Mouse (Mus musculus): ENCODE data around the gene Prkcz. TPM values are rescaled to one million over a fixed set of nuclear protein-coding genes. Genes with fewer than 3 reads are reported as not detected.
A peak's percentile ranks its signal among the peaks of the same experiment; 100 is the strongest.

Prkcz gene
- polyA plus RNA-seq, 1 experiment from 2014 or later: 2.4 TPM

- Histone ChIP-seq H3K4me3 (replicated peaks) (no peak overlapping the region), H3K9ac (no peak overlapping the region), H3K27ac (replicated peaks) (no peak overlapping the region), H3K36me3 (replicated peaks) (no peaks in the 10 kb centered on the region), H3K27me3 (peaks cover 43% of the 10 kb centered on the region), H3K9me3 (replicated peaks) (no peaks in the 10 kb centered on the region), H3K4me1 (replicated peaks) (no peaks in the 10 kb centered on the region), H3K4me2 (no peak overlapping the region)
- WGBS (ENCODE audit: insufficient replicate concordance): 47% methylated on average over 2 of the region's 2 CpGs
- ATAC-seq (ENCODE audit: insufficient read depth): no peak
Measured at GRCm38 (mm10) chr4:155357601-155358000, 3.6 kb downstream of the Prkcz start.

GRCm38 (mm10) chr4:155356354-155356753 lies 4.8 kb downstream of the Prkcz start:
- 66% methylated on average over 10 of the region's 10 CpGs for WGBS (ENCODE audit: insufficient replicate concordance)
- H3K9ac ChIP-seq: no peak overlapping the region
- H3K4me2 ChIP-seq: no peak overlapping the region
- H3K27ac ChIP-seq (replicated peaks): no peak overlapping the region
- peaks cover 31% of the 10 kb centered on the region for H3K27me3 ChIP-seq
- H3K36me3 ChIP-seq (replicated peaks): no peaks in the 10 kb centered on the region
- H3K4me1 ChIP-seq (replicated peaks): no peaks in the 10 kb centered on the region
- no peaks in the 10 kb centered on the region for H3K9me3 ChIP-seq (replicated peaks)
- H3K4me3 ChIP-seq (replicated peaks): no peak overlapping the region
- ATAC-seq (ENCODE audit: insufficient read depth): no peak

DNA sequence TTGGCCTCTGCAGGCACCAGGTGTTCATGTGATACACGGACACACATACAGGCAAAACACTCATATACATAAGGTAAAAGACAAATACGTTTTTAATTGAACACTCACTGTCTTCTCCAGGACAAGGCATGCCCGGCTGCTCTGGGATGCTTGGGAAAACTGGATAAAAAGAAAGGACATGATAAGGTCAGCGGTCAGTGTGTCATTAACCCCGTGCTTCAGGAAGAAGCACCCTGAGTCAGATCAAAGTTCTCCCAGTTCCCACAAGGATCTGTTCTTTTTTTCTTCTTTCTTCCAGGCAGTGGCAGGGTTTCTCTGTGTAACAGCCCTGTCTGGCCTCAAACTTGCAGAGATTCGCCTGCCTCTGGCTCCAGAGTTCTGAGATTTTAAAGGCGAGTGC lies 6.6 kb downstream of the Prkcz start:
- no peak for ATAC-seq (ENCODE audit: insufficient read depth)
- no peaks in the 10 kb centered on the region for H3K4me1 ChIP-seq (replicated peaks)
- no peaks in the 10 kb centered on the region for H3K9me3 ChIP-seq (replicated peaks)
- H3K4me3 ChIP-seq (replicated peaks): no peak overlapping the region
- no peaks in the 10 kb centered on the region for H3K36me3 ChIP-seq (replicated peaks)
- no peak overlapping the region for H3K9ac ChIP-seq
- peaks cover 13% of the 10 kb centered on the region for H3K27me3 ChIP-seq
- H3K4me2 ChIP-seq: no peak overlapping the region
- WGBS (ENCODE audit: insufficient replicate concordance): 48% methylated on average over 7 of the region's 7 CpGs
- no peak overlapping the region for H3K27ac ChIP-seq (replicated peaks)

DNA sequence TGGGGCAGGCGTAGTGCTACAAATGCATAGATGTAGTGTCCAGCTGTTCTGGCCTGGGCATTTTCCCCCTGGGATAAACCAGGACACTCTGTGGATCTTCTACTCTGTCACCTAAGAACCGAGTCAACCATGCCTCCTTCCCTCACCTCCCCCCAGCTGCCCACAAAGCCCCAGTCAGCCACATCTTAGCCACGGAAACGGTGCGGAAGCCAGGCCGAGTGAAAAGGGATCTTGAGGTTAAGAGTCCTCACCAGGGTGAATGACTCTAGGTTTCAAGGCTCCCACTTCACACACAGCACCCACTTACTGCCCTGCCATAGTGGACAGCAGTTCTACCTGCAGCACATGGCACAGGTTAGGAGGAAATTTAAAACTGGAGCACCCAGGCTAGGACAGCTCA lies 7.1 kb downstream of the Prkcz start:
- Histone ChIP-seq H3K4me2 (no peak overlapping the region), H3K4me3 (replicated peaks) (no peak overlapping the region), H3K9me3 (replicated peaks) (no peaks in the 10 kb centered on the region), H3K27me3 (peaks cover 8% of the 10 kb centered on the region), H3K36me3 (replicated peaks) (no peaks in the 10 kb centered on the region), H3K9ac (no peak overlapping the region), H3K27ac (replicated peaks) (no peak overlapping the region), H3K4me1 (replicated peaks) (no peaks in the 10 kb centered on the region)
- 22% methylated on average over 6 of the region's 6 CpGs for WGBS (ENCODE audit: insufficient replicate concordance)
- ATAC-seq (ENCODE audit: insufficient read depth): no peak

DNA sequence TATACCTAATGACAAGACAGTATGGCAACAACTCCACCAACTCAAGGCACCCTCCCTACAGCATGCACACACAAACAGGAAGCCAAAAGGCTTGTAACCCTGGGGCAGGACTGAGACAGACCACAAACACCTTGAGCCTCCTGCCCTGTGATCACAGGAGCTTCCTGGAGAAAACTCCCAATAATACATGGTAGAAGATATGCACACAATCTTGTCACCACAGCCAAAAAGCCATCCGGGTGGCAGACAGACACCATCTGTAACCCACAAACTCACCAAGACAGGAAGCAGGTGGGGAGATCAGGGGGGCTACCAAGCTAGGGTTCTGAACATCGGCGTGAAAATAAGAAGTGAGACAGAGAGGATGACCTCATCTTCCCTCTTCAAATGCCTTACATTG lies 8.6 kb downstream of the Prkcz start:
- WGBS (ENCODE audit: insufficient replicate concordance): 18% methylated on average over 3 of the region's 3 CpGs

DNA sequence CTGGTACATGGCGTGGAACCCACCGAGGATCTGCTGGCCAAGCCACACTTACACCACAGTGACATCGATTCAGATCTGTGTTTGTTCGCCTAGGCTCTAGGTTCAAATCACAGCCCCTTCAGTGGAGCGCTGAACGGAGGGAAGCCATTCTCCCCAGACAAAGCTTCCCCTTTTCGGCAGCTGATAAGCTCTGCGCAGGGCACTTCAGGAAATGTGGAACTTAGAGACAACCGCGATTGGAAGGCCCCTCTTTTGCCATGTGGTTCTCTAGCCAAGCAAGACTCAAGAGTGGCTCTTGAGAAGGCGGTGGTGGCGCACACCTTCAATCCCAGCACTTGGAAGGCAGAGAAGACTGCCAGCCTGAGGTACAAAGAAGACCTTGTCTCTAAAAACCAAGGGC lies 14.8 kb downstream of the Prkcz start:
- peaks cover 46% of the 10 kb centered on the region for H3K27me3 ChIP-seq
- H3K4me2 ChIP-seq: no peak overlapping the region
- H3K4me1 ChIP-seq (replicated peaks): no peaks in the 10 kb centered on the region
- 17% methylated on average over 12 of the region's 12 CpGs for WGBS (ENCODE audit: insufficient replicate concordance)
- no peak overlapping the region for H3K27ac ChIP-seq (replicated peaks)
- no peaks in the 10 kb centered on the region for H3K36me3 ChIP-seq (replicated peaks)
- H3K9ac ChIP-seq: no peak overlapping the region
- no peak for ATAC-seq (ENCODE audit: insufficient read depth)
- H3K4me3 ChIP-seq (replicated peaks): no peak overlapping the region
- H3K9me3 ChIP-seq (replicated peaks): no peaks in the 10 kb centered on the region

More for the DNA sequence above, 8.6 kb downstream of the Prkcz start:
- H3K9ac ChIP-seq: no peak overlapping the region
- no peaks in the 10 kb centered on the region for H3K9me3 ChIP-seq (replicated peaks)
- H3K27me3 ChIP-seq: no peaks in the 10 kb centered on the region; the same call in 1 of the 2 replicates
- H3K4me2 ChIP-seq: no peak overlapping the region
- H3K27ac ChIP-seq (replicated peaks): no peak overlapping the region
- H3K4me3 ChIP-seq (replicated peaks): no peak overlapping the region
- no peaks in the 10 kb centered on the region for H3K36me3 ChIP-seq (replicated peaks)
- ATAC-seq (ENCODE audit: insufficient read depth): no peak
- H3K4me1 ChIP-seq (replicated peaks): no peaks in the 10 kb centered on the region

DNA sequence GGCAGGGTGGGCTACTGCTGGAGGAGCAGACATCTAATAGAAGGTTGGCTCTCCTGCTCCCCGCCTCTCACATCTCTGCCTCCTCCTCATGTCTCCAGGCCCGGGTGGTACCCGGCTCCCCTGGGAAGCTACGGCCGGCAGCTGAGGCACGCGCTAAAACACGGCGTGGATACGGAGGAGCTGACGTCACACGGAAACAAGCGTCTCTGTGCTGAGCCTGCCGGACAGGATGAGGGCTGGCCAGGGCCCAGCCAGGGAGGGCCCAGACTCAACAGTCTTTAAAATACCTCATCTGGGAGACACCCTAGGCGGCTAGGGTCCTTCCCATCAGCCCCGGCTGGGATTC lies 15.6 kb downstream of the Prkcz start:
- Histone ChIP-seq H3K27me3 (peaks cover 46% of the 10 kb centered on the region), H3K4me1 (replicated peaks) (no peaks in the 10 kb centered on the region), H3K9ac (no peak overlapping the region), H3K4me3 (replicated peaks) (peak overlapping the region; percentile 17; the same call in 1 of the 2 replicates), H3K36me3 (replicated peaks) (no peaks in the 10 kb centered on the region), H3K9me3 (replicated peaks) (no peaks in the 10 kb centered on the region), H3K27ac (replicated peaks) (no peak overlapping the region), H3K4me2 (peak overlapping the region; percentile 40)
- 4% methylated on average over 16 of the region's 16 CpGs for WGBS (ENCODE audit: insufficient replicate concordance)
- no peak for ATAC-seq (ENCODE audit: insufficient read depth)

DNA sequence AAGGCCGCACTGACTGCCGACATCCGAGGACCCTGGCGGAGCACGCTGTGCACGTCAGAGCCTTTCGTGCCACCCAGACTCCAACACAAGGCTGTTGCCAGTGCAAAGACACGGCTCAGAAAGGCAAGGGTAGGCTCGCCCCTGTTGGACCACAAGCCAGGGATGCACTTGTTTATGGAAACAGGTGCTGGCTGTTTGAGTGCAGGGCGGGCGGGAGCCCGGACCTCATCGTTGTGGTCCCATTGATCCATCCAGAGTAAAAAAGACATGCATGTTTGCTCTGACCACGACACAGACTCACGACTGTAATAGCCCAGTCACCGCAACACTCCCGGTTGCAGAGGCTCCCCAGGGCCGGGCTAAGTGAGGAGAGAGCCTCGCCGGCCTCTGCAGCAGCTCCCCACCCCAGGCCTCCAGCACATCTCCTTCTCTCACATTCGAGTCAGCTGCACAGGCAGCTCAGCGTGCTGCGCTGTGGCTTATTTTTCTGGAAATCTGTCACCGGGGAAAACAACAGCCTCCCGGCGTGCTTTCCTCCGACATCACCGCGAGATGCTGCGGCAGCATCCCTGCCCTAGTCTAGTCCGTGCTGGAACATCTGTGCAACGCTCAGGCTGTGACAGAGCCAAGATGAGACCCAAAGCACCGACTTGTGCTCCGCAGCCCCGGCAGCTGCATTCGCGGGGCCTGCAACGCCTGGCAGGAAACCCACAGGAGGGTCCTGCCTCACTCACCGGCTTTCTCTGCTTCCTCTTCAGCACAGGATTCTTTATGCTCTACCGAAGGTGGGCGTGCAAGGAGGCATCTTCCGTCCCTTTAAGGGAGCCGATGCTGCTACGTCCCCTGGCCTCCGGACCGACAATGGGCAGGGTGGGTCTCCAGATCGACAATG lies 16.2 kb downstream of the Prkcz start:
- H3K9me3 ChIP-seq (replicated peaks): no peaks in the 10 kb centered on the region
- peak overlapping the region; percentile 17; the same call in 1 of the 2 replicates for H3K4me3 ChIP-seq (replicated peaks)
- no peak for ATAC-seq (ENCODE audit: insufficient read depth)
- no peak overlapping the region for H3K27ac ChIP-seq (replicated peaks)
- H3K36me3 ChIP-seq (replicated peaks): no peaks in the 10 kb centered on the region
- H3K4me1 ChIP-seq (replicated peaks): no peaks in the 10 kb centered on the region
- H3K9ac ChIP-seq: no peak overlapping the region
- H3K27me3 ChIP-seq: peaks cover 46% of the 10 kb centered on the region
- peak overlapping the region; percentile 40 for H3K4me2 ChIP-seq
- WGBS (ENCODE audit: insufficient replicate concordance): 12% methylated on average over 47 of the region's 47 CpGs

GRCm38 (mm10) chr4:155344299-155344600 lies 16.9 kb downstream of the Prkcz start:
- no peak overlapping the region for H3K4me2 ChIP-seq
- peaks cover 46% of the 10 kb centered on the region for H3K27me3 ChIP-seq
- WGBS (ENCODE audit: insufficient replicate concordance): 36% methylated on average over 3 of the region's 3 CpGs
- H3K9me3 ChIP-seq (replicated peaks): no peaks in the 10 kb centered on the region
- no peak for ATAC-seq (ENCODE audit: insufficient read depth)
- no peaks in the 10 kb centered on the region for H3K4me1 ChIP-seq (replicated peaks)
- H3K36me3 ChIP-seq (replicated peaks): no peaks in the 10 kb centered on the region
- no peak overlapping the region for H3K27ac ChIP-seq (replicated peaks)
- no peak overlapping the region for H3K9ac ChIP-seq
- no peak overlapping the region for H3K4me3 ChIP-seq (replicated peaks)

DNA sequence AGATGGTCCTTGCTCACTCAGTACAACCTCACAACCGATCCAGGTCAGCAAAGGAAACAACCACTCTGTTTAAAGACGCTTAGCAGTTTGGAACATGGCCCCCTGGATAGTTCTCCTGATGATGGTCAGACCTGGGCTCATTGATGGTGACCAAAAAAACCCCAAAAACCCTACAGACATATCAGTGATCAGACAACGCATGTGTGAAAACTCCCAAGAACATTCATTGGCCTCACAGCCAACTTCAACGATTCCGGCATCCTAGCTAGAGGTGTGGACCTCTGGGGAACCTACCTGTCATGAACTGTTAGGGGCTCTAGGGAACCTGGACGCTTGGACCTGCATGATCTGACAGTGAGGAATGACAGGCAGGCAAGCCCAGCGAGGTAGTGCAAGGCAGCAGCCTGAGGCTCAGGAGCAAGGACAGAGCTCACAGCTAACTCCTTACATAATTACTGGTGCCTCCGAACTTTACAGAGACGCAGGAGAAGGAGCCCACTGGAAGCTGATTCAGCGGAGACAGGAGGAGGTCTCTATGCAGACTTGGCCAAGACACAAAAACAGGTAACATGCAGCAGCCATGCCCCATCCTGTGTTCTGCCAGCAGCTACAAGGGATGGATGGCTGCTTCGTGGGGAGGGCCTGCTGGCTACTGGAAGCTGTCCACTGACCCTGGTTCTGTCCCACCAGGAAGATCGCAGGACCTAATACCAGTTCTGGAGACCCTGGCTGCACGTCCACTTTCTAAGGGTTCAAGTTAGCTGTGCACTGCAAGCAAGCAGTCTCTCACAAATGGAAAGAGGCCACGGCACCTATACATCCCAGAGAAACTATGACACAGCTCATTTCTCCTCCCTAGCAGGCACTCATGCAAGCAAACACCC lies 17.5 kb downstream of the Prkcz start:
- H3K27me3 ChIP-seq: peaks cover 46% of the 10 kb centered on the region

GRCm38 (mm10) chr4:155336284-155337050 lies 24.7 kb downstream of the Prkcz start:
- no peaks in the 10 kb centered on the region for H3K36me3 ChIP-seq (replicated peaks)
- no peaks in the 10 kb centered on the region; the same call in 1 of the 2 replicates for H3K27me3 ChIP-seq
- H3K9ac ChIP-seq: no peak overlapping the region
- WGBS (ENCODE audit: insufficient replicate concordance): 69% methylated on average over 12 of the region's 12 CpGs
- H3K4me3 ChIP-seq (replicated peaks): no peak overlapping the region
- no peaks in the 10 kb centered on the region for H3K9me3 ChIP-seq (replicated peaks)
- H3K27ac ChIP-seq (replicated peaks): no peak overlapping the region
- ATAC-seq (ENCODE audit: insufficient read depth): no peak
- no peak overlapping the region for H3K4me2 ChIP-seq
- H3K4me1 ChIP-seq (replicated peaks): no peaks in the 10 kb centered on the region

More for the DNA sequence above, 17.5 kb downstream of the Prkcz start:
- no peaks in the 10 kb centered on the region for H3K9me3 ChIP-seq (replicated peaks)
- 56% methylated on average over 14 of the region's 14 CpGs for WGBS (ENCODE audit: insufficient replicate concordance)
- ATAC-seq (ENCODE audit: insufficient read depth): no peak
- no peak overlapping the region for H3K27ac ChIP-seq (replicated peaks)
- H3K9ac ChIP-seq: no peak overlapping the region
- no peaks in the 10 kb centered on the region for H3K4me1 ChIP-seq (replicated peaks)
- no peak overlapping the region for H3K4me3 ChIP-seq (replicated peaks)
- H3K4me2 ChIP-seq: no peak overlapping the region
- H3K36me3 ChIP-seq (replicated peaks): no peaks in the 10 kb centered on the region

Data from liver, embryonic 15.5 days (tissue).